Mouse (Mus musculus) CH12.LX (cell line): ENCODE data around the gene Cep295.

ENCODE experiments used
- CHD2 ChIP-seq: IDR thresholded peaks from 2 replicates; pipeline ENCODE4 v1.6.1; 2011; ENCODE audit warnings: low read length, improper control_type of control experiment
- CTCF ChIP-seq, 2 experiments: IDR thresholded peaks in 1 of 2; conservative IDR thresholded peaks in 1 of 2; 2 replicates each; pipeline ENCODE4 v1.5.1; 2011 to 2012; ENCODE audit warnings: low read depth in 2 of 2, low read length in 2 of 2, improper control_type of control experiment in 1 of 2, inconsistent platforms in 1 of 2, mild to moderate bottlenecking in 1 of 2, moderate library complexity in 1 of 2
- NELFE ChIP-seq: IDR thresholded peaks from 2 replicates; pipeline ENCODE4 v1.6.1; 2011; ENCODE audit warnings: low read depth, low read length, improper control_type of control experiment
- POLR2A ChIP-seq: IDR thresholded peaks from 2 replicates; pipeline ENCODE4 v1.6.1; 2011; ENCODE audit warnings: low read depth, mild to moderate bottlenecking, improper control_type of control experiment, low read length
- RAD21 ChIP-seq: IDR thresholded peaks from 2 replicates; pipeline ENCODE4 v1.6.1; 2011; ENCODE audit warnings: low read depth, mild to moderate bottlenecking, low read length, improper control_type of control experiment, moderate library complexity
- ZNF384 ChIP-seq: IDR thresholded peaks from 2 replicates; pipeline ENCODE4 v1.6.1; 2012; ENCODE audit warnings: low read depth, low read length, improper control_type of control experiment, inconsistent platforms

DNA sequence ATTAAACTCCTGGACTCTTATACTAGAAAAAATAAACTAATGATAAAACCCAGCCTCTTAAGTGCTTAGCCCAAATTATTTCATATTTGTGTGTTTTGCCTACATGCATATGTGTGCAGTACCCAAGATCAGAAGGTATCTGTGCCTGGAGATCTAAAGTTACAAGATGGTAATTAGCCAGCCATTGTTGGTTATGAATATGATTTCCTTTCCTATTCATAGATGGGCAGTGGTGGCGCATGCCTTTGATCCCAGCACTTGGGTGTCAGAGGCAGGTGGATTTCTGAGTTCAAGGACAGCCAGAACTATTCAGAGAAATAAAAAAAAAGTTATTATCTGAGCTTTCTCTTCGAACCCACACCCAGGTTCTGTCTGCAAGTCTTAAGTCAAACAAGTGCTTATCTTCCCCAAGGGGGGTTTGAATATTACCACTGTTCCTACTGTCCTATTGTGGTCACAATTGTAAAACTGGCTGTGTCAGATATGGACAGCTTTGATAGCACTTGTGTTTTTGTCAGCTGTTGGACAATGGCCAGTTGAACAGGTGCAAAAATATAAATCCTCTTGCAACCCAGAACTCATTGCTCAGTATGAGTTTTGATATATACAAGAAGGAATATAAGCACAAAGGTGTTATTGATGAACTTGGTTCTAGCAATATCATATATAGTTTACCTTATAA is 45.4 kb downstream of the Cep295 start:
- TF ChIP-seq ZNF384 (no peak), CTCF (conservative IDR thresholded peaks at IDR 0.05 in 1 of 2, IDR thresholded peaks at IDR 0.05 in 1 of 2; ENCODE audit: low read depth in 2 of 2, low read length in 2 of 2) (no peak), NELFE (no peak), POLR2A (no peak; the same call in 1 of the 2 replicates), RAD21 (no peak), CHD2 (no peak)
